Mouse (Mus musculus) myocyte (in vitro differentiated cells): ENCODE measurements around the gene AC129217.1.

Experiments
- CEBPB ChIP-seq: IDR thresholded peaks from 2 replicates; pipeline ENCODE4 v1.6.1; 2011; ENCODE audit warnings: mild to moderate bottlenecking, moderate library complexity; ENCODE audit not compliant: poor library complexity, insufficient read depth, severe bottlenecking
- E2F4 ChIP-seq: IDR thresholded peaks from one replicate; pipeline ENCODE4 v1.6.1; 2011; ENCODE audit warnings: mild to moderate bottlenecking, control low read depth, moderate library complexity; ENCODE audit not compliant: insufficient read depth
- MAX ChIP-seq: IDR thresholded peaks from one replicate; pipeline ENCODE4 v1.6.1; 2011; ENCODE audit warnings: low read depth, mild to moderate bottlenecking, control low read depth
- MYOD1 ChIP-seq, 3 experiments: IDR thresholded peaks; one replicate each; pipeline ENCODE4 v1.6.1; 2011; ENCODE audit warnings: control low read depth in 2 of 3, low read depth in 2 of 3, mild to moderate bottlenecking in 2 of 3, moderate library complexity in 1 of 3; ENCODE audit not compliant: insufficient read length in 2 of 3, control insufficient read depth in 1 of 3
- POLR2A ChIP-seq: IDR thresholded peaks from one replicate; pipeline ENCODE4 v1.6.1; 2011; ENCODE audit warnings: low read depth, mild to moderate bottlenecking, control low read depth, moderate library complexity; ENCODE audit not compliant: insufficient read length
- POLR2AphosphoS2 ChIP-seq: IDR thresholded peaks from one replicate; pipeline ENCODE4 v1.6.1; 2011; ENCODE audit warnings: low read depth, control low read depth; ENCODE audit not compliant: insufficient read length
- SRF ChIP-seq: IDR thresholded peaks from one replicate; pipeline ENCODE4 v1.6.1; 2011; ENCODE audit warnings: low read depth; ENCODE audit not compliant: control insufficient read depth, insufficient read length
- TCF12 ChIP-seq: IDR thresholded peaks from one replicate; pipeline ENCODE4 v1.6.1; 2011; ENCODE audit warnings: mild to moderate bottlenecking, control low read depth; ENCODE audit not compliant: poor library complexity, insufficient read depth, severe bottlenecking
- TCF3 ChIP-seq: IDR thresholded peaks from one replicate; pipeline ENCODE4 v1.6.1; 2011; ENCODE audit warnings: low read depth, control low read depth; ENCODE audit not compliant: insufficient read length
- USF1 ChIP-seq: IDR thresholded peaks from one replicate; pipeline ENCODE4 v1.6.1; 2011; ENCODE audit warnings: low read depth, mild to moderate bottlenecking, control low read depth, moderate library complexity

GRCm38 (mm10) chr19:8803204-8803780 lies 26.3 kb upstream of the AC129217.1 start:
- TF ChIP-seq POLR2A, result peak; percentile 48
- TF ChIP-seq MAX, result no peak
- TF ChIP-seq USF1, result no peak
- TF ChIP-seq TCF3, result no peak
- TF ChIP-seq POLR2AphosphoS2, result peak; percentile 67
- TF ChIP-seq TCF12, result no peak
- no peak for TF ChIP-seq CEBPB
- no peak for TF ChIP-seq E2F4
- no peak for TF ChIP-seq MYOD1 (IDR thresholded peaks at IDR 0.05; ENCODE audit: control insufficient read depth in 1 of 3, insufficient read length in 2 of 3, low read depth in 2 of 3)
- TF ChIP-seq SRF, result no peak
